Mouse (Mus musculus) ES-E14 (cell line): ENCODE results near the gene Dsn1. TPM values are rescaled to one million over a fixed set of nuclear protein-coding genes. Genes with fewer than 3 reads are reported as not detected.

ENCODE experiments used
- DNase-seq: peaks from one replicate; pipeline ENCODE4 v3.0.0-alpha.2; 2013; ENCODE audit warnings: low read depth, low spot score
- H3K27ac ChIP-seq: 2 replicates; pipeline ENCODE4 v1.5.1; 2012; ENCODE audit warnings: low read depth, mild to moderate bottlenecking, low read length, moderate library complexity, mixed read lengths; ENCODE audit not compliant: poor library complexity, insufficient read depth, severe bottlenecking
- H3K36me3 ChIP-seq: 2 replicates; pipeline ENCODE4 v1.6.1; 2012; ENCODE audit warnings: mild to moderate bottlenecking, low read length, moderate library complexity, mixed read lengths; ENCODE audit not compliant: control insufficient read depth, poor library complexity, insufficient read depth, severe bottlenecking
- H3K4me1 ChIP-seq, 2 experiments: fragments of 150-350 bp in 1 of 2; sonication (generic) in 1 of 2; 2 replicates each; pipeline ENCODE4 v1.6.1; 2012; ENCODE audit warnings: low read length in 2 of 2, mild to moderate bottlenecking in 1 of 2, mixed read lengths in 1 of 2; ENCODE audit not compliant: control insufficient read depth in 2 of 2, insufficient read depth in 2 of 2, poor library complexity in 1 of 2
- H3K4me3 ChIP-seq, 2 experiments: fragments of 150-350 bp in 1 of 2; sonication (generic) in 1 of 2; 2 replicates each; pipeline ENCODE4 v1.5.1; 2012; ENCODE audit warnings: low read length in 2 of 2, low read depth in 1 of 2, mild to moderate bottlenecking in 1 of 2, mixed read lengths in 1 of 2; ENCODE audit not compliant: insufficient read depth in 1 of 2, poor library complexity in 1 of 2, severe bottlenecking in 1 of 2
- H3K9ac ChIP-seq: 2 replicates; pipeline ENCODE4 v1.6.1; 2012; ENCODE audit warnings: low read depth, mild to moderate bottlenecking, low read length, mixed read lengths; ENCODE audit not compliant: poor library complexity, insufficient read depth, severe bottlenecking
- H3K9me3 ChIP-seq: fragments of 150-350 bp; sonication (generic); 2 replicates; pipeline ENCODE4 v1.6.1; 2012; ENCODE audit warnings: low read depth, mild to moderate bottlenecking, low read length; ENCODE audit not compliant: control insufficient read depth, insufficient read depth
- CHD2 ChIP-seq: IDR thresholded peaks from 2 replicates; pipeline ENCODE4 v1.6.1; 2014; ENCODE audit warnings: mild to moderate bottlenecking, low read depth, low read length, inconsistent platforms
- HCFC1 ChIP-seq: IDR thresholded peaks from 2 replicates; pipeline ENCODE4 v1.6.1; 2012; ENCODE audit warnings: low read length, inconsistent platforms, borderline replicate concordance; ENCODE audit not compliant: insufficient read depth
- MAFK ChIP-seq: IDR thresholded peaks from 2 replicates; pipeline ENCODE4 v1.6.1; 2014; ENCODE audit warnings: mild to moderate bottlenecking, low read depth, low read length, inconsistent platforms; ENCODE audit not compliant: insufficient read depth
- ZC3H11A ChIP-seq: IDR thresholded peaks from 2 replicates; pipeline ENCODE4 v1.6.1; 2012; ENCODE audit warnings: low read depth, mild to moderate bottlenecking, inconsistent platforms, low read length, borderline replicate concordance
- ZNF384 ChIP-seq: IDR thresholded peaks from 2 replicates; pipeline ENCODE4 v1.6.1; 2012; ENCODE audit warnings: low read depth, low read length, inconsistent platforms
- in situ Hi-C, 2 experiments: fragments of 600-800 bp; cut with MboI; formaldehyde crosslinking; loops; one replicate each; pipeline ENCODE4 v1.15.1; 2025; ENCODE audit warnings: low sequenced_read_pairs in 2 of 2, inconsistent platforms in 1 of 2; ENCODE audit not compliant: unreplicated experiment in 2 of 2
- total RNA-seq: library from RNA; depleted of rRNA; stranded (reverse); fragments of 300-350 nt; gene quantifications from 2 replicates; pipeline ENCODE4 v1.2.3, GENCODE M21; 2012

Dsn1 gene
- total RNA-seq, 1 experiment, result 25.2 TPM

DNA sequence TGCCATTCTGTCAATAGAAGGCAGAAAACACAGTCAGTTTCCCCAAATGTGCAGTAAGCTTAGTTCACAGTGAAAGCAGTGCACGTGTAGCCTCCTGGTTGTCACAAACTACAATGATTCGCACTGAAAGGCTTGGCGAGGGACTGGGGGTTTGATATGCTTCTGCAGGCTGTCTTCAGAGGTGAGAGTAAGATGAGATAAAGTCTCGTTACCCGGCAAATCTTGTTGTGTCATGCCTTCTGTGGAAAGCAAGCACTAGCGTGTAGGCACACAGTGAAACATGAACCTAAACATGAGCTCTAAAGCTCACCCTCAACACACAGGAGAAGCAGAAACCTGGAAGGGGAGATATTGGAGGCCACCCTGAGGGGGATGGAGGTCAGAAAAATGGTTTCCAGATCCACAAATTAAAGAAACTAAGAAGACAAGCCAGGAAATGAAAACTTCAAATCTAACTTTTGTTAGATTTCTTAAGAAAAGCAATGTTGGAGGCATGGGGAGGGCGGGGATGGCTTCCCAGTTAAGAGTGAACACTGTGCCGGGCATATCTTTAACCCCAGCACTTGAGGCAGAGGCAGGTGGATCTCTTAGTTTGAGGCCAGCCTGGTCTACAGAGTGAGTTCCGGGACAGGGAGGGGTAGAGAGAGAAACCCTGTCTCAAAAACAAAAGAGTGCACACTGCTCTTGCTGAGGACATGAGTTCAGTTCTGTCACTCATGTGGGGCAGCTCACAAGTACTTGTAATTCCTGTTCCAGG, 48.3 kb downstream of the Dsn1 start:
- H3K36me3 ChIP-seq, result no peaks in the 10 kb centered on the region
- no peak overlapping the region for H3K4me3 ChIP-seq
- in situ Hi-C loops, result no loop called here
- TF ChIP-seq HCFC1 (no peak), ZC3H11A (no peak), ZNF384 (no peak), CHD2 (no peak), MAFK (no peak)
- H3K9ac ChIP-seq, result no peak overlapping the region
- DNase-seq, result no peak
- no peak overlapping the region for H3K27ac ChIP-seq
- H3K4me1 ChIP-seq, result no peaks in the 10 kb centered on the region
- H3K9me3 ChIP-seq, result no peaks in the 10 kb centered on the region

- Histone ChIP-seq H3K9me3 (no peaks in the 10 kb centered on the region), H3K4me3 (no peak overlapping the region), H3K9ac (no peak overlapping the region), H3K27ac (no peak overlapping the region), H3K36me3 (no peaks in the 10 kb centered on the region), H3K4me1 (no peaks in the 10 kb centered on the region)
- in situ Hi-C loops, result no loop called here
- TF ChIP-seq ZC3H11A (no peak), HCFC1 (no peak), MAFK (no peak), ZNF384 (no peak), CHD2 (no peak)
- DNase-seq, result no peak
Observed at GRCm38 (mm10) chr2:156957035-156957434, 49.9 kb downstream of the Dsn1 start.

- no peak for DNase-seq
- no peak overlapping the region for H3K27ac ChIP-seq
- H3K4me1 ChIP-seq, result no peaks in the 10 kb centered on the region
- in situ Hi-C loops, result no loop called here
- no peak overlapping the region for H3K9ac ChIP-seq
- TF ChIP-seq ZC3H11A, result no peak
- H3K9me3 ChIP-seq, result no peaks in the 10 kb centered on the region
- H3K36me3 ChIP-seq, result no peaks in the 10 kb centered on the region
- H3K4me3 ChIP-seq, result no peak overlapping the region
Observed at GRCm38 (mm10) chr2:156956306-156956705, 50.6 kb downstream of the Dsn1 start.

GRCm38 (mm10) chr2:156954463-156954862, 52.5 kb downstream of the Dsn1 start:
- no peaks in the 10 kb centered on the region for H3K36me3 ChIP-seq
- in situ Hi-C loops, result no loop called here
- DNase-seq, result no peak
- H3K9me3 ChIP-seq, result no peaks in the 10 kb centered on the region
- no peak overlapping the region for H3K4me3 ChIP-seq
- TF ChIP-seq MAFK, result no peak
- no peak for TF ChIP-seq HCFC1
- TF ChIP-seq ZC3H11A, result no peak
- no peak for TF ChIP-seq CHD2
- TF ChIP-seq ZNF384, result no peak
- H3K4me1 ChIP-seq, result no peaks in the 10 kb centered on the region
- H3K9ac ChIP-seq, result no peak overlapping the region
- no peak overlapping the region for H3K27ac ChIP-seq
